Mouse (Mus musculus) layer of hippocampus, postnatal 10 days (tissue): ENCODE measurements around the gene 1810030O07Rik. TPM values are rescaled to one million over a fixed set of nuclear protein-coding genes. Genes with fewer than 3 reads are reported as not detected.
A peak's percentile ranks its signal among the peaks of the same experiment; 100 is the strongest.
"Not testable (repeated sequence)": the region's sequence is repeated elsewhere in the genome, so short reads cannot be mapped to it uniquely, and the experiment has no call there.

Experiments used
- DNase-seq, 2 experiments: peaks; one replicate each; pipeline ENCODE4 v3.0.0; 2021; ENCODE audit warnings: low spot score in 2 of 2
- long read RNA-seq: library from polyadenylated mRNA; stranded (forward); transcript quantifications from one replicate; pipeline ENCODE4 v2.0.0, GENCODE M21; 2023
- total RNA-seq, 2 experiments: library from RNA; stranded (reverse); gene quantifications; 2 replicates each; pipeline ENCODE4 v1.2.3; 2021

1810030O07Rik gene
- 10 to 100 TPM; 16.3 to 16.4 TPM for total RNA-seq
- long read RNA-seq, transcript 1810030O07Rik-201 (7 exons, 2,699 nt) = major isoform, 5 of 16 reads
- long read RNA-seq, partial matches to known transcripts = 0 of 16 reads
- long read RNA-seq, other reads (novel, unspliced or antisense) = 11 of 16 reads

- DNase-seq = peak; percentile 77 to 84
Observed at GRCm38 (mm10) chrX:12673054-12673775, at the start of gene 1810030O07Rik. Gene 1810030O07Rik, minus strand, starts transcription at chrX:12673668.

DNA sequence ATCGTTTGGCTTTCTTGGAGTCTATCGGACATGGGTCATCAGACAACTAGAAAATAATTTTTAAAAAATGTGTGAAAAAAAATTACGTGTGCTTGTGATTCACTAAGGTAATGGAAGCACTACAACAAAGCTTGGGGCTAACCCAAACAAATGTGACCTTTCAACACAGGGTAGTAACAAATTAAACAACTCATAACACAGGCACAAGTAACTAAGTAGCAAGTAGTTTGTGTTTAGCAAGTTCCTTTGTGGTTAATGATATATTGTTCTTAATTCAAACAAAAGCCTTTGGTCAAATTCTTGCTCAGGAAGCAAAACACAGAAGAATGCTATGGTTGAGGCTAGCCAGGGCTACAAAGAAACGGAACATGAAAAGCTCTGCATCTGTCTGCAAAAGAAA lies 42.6 kb upstream of the 1810030O07Rik start:
- no peak for DNase-seq

DNA sequence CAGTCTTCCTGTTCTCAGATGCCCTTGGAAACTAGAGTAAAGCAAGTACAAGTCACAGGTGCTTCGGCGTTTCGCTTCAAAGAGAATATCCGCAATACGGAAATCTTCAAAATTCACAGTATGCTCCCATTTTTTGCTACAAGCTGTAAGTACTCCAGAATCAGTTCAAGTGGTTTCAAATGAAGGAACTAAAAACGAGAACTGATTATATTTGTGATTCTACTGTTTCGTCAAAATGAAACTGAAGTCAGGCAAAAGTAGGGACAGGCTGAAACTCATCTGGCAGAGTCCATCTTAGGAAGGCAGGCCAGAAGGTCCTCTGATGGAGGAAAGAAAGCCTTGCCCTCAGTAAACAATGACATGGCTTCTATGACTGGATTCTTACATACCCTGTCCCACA lies 40.3 kb upstream of the 1810030O07Rik start:
- no peak for DNase-seq

- no peak for DNase-seq
Observed at GRCm38 (mm10) chrX:12686910-12687309, 13.4 kb upstream of the 1810030O07Rik start.

DNA sequence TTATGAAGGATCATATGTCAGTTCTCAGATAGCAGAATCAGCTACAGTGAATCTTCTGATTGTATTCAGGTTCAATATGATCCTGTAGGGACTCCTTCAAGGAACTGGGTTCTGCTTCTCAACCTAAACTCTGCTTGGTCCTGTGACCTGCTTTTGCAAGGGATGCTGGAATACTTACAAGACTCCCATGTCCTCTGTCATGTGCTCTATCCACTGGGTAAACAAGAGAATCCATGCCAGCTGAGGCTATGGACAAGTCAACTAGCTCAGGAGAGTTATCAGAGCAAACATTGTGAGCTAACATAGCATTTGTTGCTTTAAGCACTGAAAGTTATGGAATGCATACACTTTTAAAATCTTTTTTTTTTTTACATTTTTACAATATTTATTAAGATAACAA lies 12.6 kb upstream of the 1810030O07Rik start:
- DNase-seq = no peak

GRCm38 (mm10) chrX:12677396-12677795 lies 3.9 kb upstream of the 1810030O07Rik start:
- DNase-seq = peak; percentile 66 to 75

DNA sequence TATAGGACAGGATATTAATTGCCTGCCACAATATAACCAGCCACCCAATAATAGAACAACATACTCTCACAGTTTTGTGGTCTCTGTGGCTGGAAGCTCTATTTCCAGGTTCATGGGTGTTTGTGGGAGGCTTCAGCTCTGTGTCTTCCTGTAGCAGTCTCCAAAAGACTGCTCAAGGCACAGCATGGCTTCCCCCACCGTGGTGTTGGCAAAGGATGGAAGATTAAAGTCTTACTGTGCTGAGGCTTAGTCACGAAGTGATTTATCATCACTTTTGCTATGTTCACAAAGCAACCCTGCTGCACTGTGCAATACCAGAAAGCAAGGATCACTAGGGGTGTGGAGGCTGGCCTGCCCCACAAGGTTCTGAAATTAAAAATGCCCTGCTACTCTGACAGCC lies 19.6 kb downstream of the 1810030O07Rik start:
- DNase-seq = no peak

GRCm38 (mm10) chrX:12651906-12652305 lies 21.6 kb downstream of the 1810030O07Rik start:
- no peak for DNase-seq

DNA sequence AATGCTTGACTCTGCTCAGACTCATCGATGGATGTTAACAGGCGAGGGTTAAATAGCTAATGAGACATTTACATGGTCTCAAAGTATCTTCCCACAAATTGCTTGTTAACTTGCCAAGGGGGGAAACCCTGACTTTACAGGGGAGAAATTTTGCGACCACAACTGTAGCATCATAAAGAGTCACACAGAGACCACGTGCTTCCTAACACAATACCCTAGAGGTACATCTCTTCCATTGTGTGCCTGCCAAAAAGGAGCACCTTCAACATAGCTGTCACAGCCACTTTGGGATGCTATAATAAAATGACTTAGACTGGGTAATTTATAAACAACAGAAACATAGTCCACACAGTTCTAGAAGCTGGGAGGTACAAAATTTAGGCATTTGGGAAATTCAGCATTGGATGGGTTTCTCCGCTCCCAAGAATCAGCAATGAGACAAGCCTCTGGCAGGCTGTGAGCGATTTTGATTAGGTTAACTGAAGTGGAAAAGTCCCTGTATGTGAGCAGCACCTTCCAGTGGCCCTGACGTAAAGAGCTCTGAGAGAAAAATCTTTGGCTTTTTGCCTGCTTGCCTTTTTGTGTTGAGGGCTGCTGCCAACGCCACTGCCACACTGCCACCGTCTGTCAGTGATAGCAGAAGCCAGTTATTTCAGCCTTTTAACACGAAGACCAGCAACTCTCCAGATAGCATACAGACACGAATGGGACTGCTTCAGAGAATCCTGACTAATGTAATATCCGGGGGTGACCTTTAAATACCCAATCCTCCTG lies 27.8 kb downstream of the 1810030O07Rik start:
- peak; percentile 7 to 20 for DNase-seq

DNA sequence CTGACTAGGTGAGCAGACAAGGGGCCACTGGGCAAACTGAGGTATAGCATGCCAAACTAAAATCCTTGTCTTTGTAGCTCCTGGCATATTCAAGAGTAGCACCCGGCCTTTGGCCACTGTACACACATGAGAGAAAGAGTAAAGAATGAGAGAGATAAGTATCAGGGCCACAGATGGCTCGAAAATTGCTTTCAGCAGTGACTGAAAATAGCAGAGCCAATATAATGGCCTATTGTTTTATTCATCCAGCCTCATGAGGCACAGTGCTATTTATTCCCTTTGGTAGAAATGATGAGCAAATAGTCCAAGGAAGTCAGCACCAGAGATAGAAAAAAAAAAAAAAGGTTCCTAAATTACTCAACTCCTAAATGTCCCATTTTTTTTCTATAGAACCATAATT lies 28.5 kb downstream of the 1810030O07Rik start:
- no peak for DNase-seq

DNA sequence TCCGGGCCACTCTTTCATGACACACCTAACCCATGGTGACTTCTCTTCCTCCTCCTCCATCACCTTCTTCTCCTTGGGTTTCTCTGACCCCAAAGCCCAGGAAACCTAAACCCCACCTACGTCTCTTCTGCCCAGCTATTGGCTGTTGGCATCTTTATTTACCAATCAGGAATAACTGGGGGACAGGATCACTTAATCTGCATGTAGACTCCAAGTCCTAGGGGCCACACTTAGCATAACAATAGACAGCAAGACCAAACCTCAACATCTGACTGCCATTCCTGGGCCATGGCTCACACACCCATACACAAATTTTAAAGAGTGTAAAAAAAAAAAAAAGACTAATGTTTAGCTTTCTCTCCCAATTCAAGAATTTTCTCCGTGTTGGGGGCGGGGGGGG lies 48.3 kb downstream of the 1810030O07Rik start:
- no peak for DNase-seq

GRCm38 (mm10) chrX:12612360-12612759 lies 61.1 kb downstream of the 1810030O07Rik start:
- not testable (repeated sequence) for DNase-seq

- DNase-seq = no peak
Observed at GRCm38 (mm10) chrX:12611211-12611610, 62.3 kb downstream of the 1810030O07Rik start.

GRCm38 (mm10) chrX:12610541-12610940 lies 62.9 kb downstream of the 1810030O07Rik start:
- DNase-seq = not testable (repeated sequence)

Other genes starting within 250 kb of the 1810030O07Rik start
- gene Atp6ap2, start 85.9 kb downstream of the 1810030O07Rik start, total RNA-seq = 100 to 1,000 TPM; 190 to 210 TPM
- gene Med14, start 88.4 kb upstream of the 1810030O07Rik start, total RNA-seq = 10 to 100 TPM; 69.1 TPM